Mouse (Mus musculus) hindbrain, postnatal 0 days (tissue): ENCODE results near the gene Cd68. TPM values are rescaled to one million over a fixed set of nuclear protein-coding genes. Genes with fewer than 3 reads are reported as not detected.
"Not testable (repeated sequence)": the region's sequence is repeated elsewhere in the genome, so short reads cannot be mapped to it uniquely, and the experiment has no call there.

Source experiments
- ATAC-seq: fragments of 200-750 bp; cut with Nextera tagmentation; 2 replicates; pipeline ENCODE4 v1.8.0; 2017; ENCODE audit warnings: mild to moderate bottlenecking, moderate TSS enrichment, moderate library complexity
- DNase-seq: peaks from one replicate; pipeline ENCODE4 v3.0.0-alpha.2; 2015; ENCODE audit warnings: low spot score
- H3K27ac ChIP-seq: fragments of 300-500 bp; sonication (generic); 2 replicates; pipeline ENCODE4 v1.5.1; 2014; ENCODE audit warnings: mild to moderate bottlenecking
- H3K27me3 ChIP-seq: fragments of 300-500 bp; sonication (generic); 2 replicates; pipeline ENCODE4 v1.6.1; 2014; ENCODE audit warnings: low read length, mixed read lengths; ENCODE audit not compliant: insufficient read depth
- H3K36me3 ChIP-seq: fragments of 300-500 bp; sonication (generic); 2 replicates; pipeline ENCODE4 v1.6.1; 2014; ENCODE audit warnings: low read length, mixed read lengths; ENCODE audit not compliant: insufficient read depth
- H3K4me1 ChIP-seq: fragments of 300-500 bp; sonication (generic); 2 replicates; pipeline ENCODE4 v1.6.1; 2014; ENCODE audit warnings: antibody characterized with exemption, low read length, mixed read lengths; ENCODE audit not compliant: insufficient read depth
- H3K4me2 ChIP-seq: fragments of 300-500 bp; sonication (generic); 2 replicates; pipeline ENCODE4 v1.6.1; 2014; ENCODE audit warnings: low read depth, mild to moderate bottlenecking, low read length, moderate library complexity, mixed read lengths
- H3K4me3 ChIP-seq: fragments of 300-500 bp; sonication (generic); 2 replicates; pipeline ENCODE4 v1.5.1; 2014; ENCODE audit warnings: low read length
- H3K9ac ChIP-seq: fragments of 300-500 bp; sonication (generic); replicated peaks from 2 replicates; pipeline ENCODE4 v1.6.1; 2014; ENCODE audit warnings: mild to moderate bottlenecking, low read length, moderate library complexity, mixed read lengths
- H3K9me3 ChIP-seq: fragments of 300-500 bp; sonication (generic); 2 replicates; pipeline ENCODE4 v1.6.1; 2016; ENCODE audit warnings: low read length, mixed read lengths
- CTCF ChIP-seq: IDR thresholded peaks from 2 replicates; pipeline ENCODE4 v1.5.1; 2016; ENCODE audit warnings: antibody characterized with exemption, control low read depth, low read depth
- WGBS: fragments of 180-500 bp; shearing (Covaris S2); extraction: QIAGEN DNeasy Blood & Tissue Kit; methylation state at CpG from one replicate; pipeline ENCODE4 v1.1.7; 2014; 5-methylcytosine and 5-hydroxymethylcytosine counted together
- polyA plus RNA-seq: library from polyadenylated mRNA; unstranded; fragments of >200 nt; fragmentation: Nextera tagmentation; extraction: Ambion mirVana; gene quantifications from 2 replicates; pipeline ENCODE4 v1.2.1, GENCODE M21; 2015
- total RNA-seq: library from RNA; depleted of rRNA; stranded (reverse); fragments of >200 nt; gene quantifications from 2 replicates; pipeline ENCODE4 v1.2.3, GENCODE M21; 2014

Gene Cd68
- total and polyA plus RNA-seq, 2 experiments from 2014 or later: 6.0 to 12.0 TPM

DNA sequence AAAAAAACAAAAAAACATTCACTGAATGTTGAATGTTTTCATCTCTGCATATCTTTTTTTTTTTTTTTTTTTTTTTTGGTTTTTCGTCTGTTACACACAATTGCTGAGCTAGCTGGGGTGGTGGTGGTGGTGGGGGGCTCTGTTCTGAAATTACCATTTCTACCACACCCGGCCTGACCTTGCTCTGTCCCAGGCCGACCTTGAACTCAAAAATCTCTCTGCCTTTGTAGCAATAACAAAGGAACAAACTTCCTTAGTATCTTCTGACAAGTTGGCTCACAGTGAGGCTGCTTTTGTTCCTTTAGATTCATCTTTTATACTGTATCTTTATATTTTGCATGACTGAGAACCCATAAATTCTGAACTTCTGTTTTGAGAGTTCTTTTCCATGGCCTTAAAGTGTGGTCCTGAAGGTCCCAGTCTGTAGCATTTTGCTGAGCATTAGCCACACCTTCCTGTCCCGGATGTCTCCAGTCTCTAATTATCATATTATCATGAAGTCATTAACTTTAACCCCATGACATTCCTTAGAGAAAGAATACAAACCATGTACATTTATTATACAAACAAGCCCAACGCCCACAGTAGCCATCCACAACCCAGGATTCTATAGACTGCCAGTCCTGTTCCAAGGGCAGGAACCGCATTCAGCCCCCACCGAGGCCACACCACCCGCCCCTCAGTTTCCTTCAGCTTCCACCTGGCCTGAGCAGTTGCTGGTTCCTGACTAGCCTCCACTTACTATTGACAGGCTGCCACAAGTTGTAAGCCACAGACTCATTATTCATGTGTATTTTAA, 38.1 kb upstream of the Cd68 start:
- DNase-seq (no peak), ATAC-seq (no peak)
- no peak overlapping the region for H3K4me3 ChIP-seq
- 59% methylated on average over 8 of the region's 8 CpGs for WGBS
- no peak overlapping the region for H3K27ac ChIP-seq
- no peak overlapping the region for H3K9ac ChIP-seq
- TF ChIP-seq CTCF: no peak
- H3K4me1 ChIP-seq: 0 out of 2 replicates have a peak, but pooled peaks cover 5% of the 10 kb centered on the region
- no peaks in the 10 kb centered on the region for H3K9me3 ChIP-seq
- H3K27me3 ChIP-seq: no peaks in the 10 kb centered on the region
- H3K36me3 ChIP-seq: no peaks in the 10 kb centered on the region
- H3K4me2 ChIP-seq: no peak overlapping the region

GRCm38 (mm10) chr11:69703381-69703780, 37.4 kb upstream of the Cd68 start:
- H3K9me3 ChIP-seq, ATAC-seq, H3K4me2 ChIP-seq, H3K4me3 ChIP-seq, H3K4me1 ChIP-seq, H3K27me3 ChIP-seq, H3K9ac ChIP-seq, H3K36me3 ChIP-seq, DNase-seq, H3K27ac ChIP-seq: not testable (repeated sequence)
- 67% methylated on average over 2 of the region's 3 CpGs for WGBS

GRCm38 (mm10) chr11:69702886-69703285, 36.9 kb upstream of the Cd68 start:
- not testable (repeated sequence) for ATAC-seq

DNA sequence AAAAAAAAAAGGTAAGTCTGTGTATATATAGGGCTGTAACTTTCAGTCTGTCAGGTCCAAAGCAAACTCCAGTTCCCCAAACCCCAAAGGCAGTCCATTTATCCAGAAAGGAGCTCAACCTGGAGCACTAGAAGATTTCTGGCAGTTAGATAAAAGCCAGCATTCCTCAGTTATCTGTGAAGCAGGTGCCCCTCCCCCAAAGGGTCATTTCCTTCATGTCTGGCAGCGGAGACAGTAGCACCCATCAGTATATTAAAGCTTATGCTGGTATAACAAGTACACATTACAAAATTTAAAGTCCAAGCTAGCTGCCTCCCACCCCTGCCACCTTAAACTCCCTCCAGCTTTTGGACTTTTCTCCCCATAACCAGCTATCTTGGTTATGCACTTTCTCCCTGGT, 33.6 kb upstream of the Cd68 start:
- no peak for TF ChIP-seq CTCF
- Histone ChIP-seq H3K27me3 (no peaks in the 10 kb centered on the region), H3K4me1 (no peaks in the 10 kb centered on the region; the same call in 1 of the 2 replicates), H3K36me3 (no peaks in the 10 kb centered on the region), H3K27ac (no peak overlapping the region), H3K9ac (no peak overlapping the region), H3K4me3 (no peak overlapping the region), H3K4me2 (no peak overlapping the region), H3K9me3 (no peaks in the 10 kb centered on the region)
- 86% methylated on average over 1 of the region's 1 CpGs for WGBS
- DNase-seq (no peak), ATAC-seq (no peak)

More at GRCm38 (mm10) chr11:69702886-69703285, 36.9 kb upstream of the Cd68 start:
- H3K27me3 ChIP-seq, H3K27ac ChIP-seq, H3K36me3 ChIP-seq, H3K9ac ChIP-seq, H3K9me3 ChIP-seq, H3K4me1 ChIP-seq, H3K4me3 ChIP-seq, DNase-seq, H3K4me2 ChIP-seq: not testable (repeated sequence)
- 97% methylated on average over 10 of the region's 10 CpGs for WGBS

- Histone ChIP-seq H3K9ac (no peak overlapping the region), H3K4me3 (no peak overlapping the region), H3K9me3 (no peaks in the 10 kb centered on the region), H3K4me2 (no peak overlapping the region), H3K4me1 (no peaks in the 10 kb centered on the region; the same call in 1 of the 2 replicates), H3K27ac (no peak overlapping the region), H3K36me3 (no peaks in the 10 kb centered on the region), H3K27me3 (no peaks in the 10 kb centered on the region)
- DNase-seq (no peak), ATAC-seq (no peak)
- 68% methylated on average over 5 of the region's 5 CpGs for WGBS
- TF ChIP-seq CTCF: peak; percentile 27; the same call in 1 of the 2 replicates
These were observed 32.6 kb upstream of the Cd68 start for GRCm38 (mm10) chr11:69698574-69698973.

- ATAC-seq (no peak), DNase-seq (no peak)
- Histone ChIP-seq H3K4me2 (no peak overlapping the region), H3K9ac (no peak overlapping the region), H3K36me3 (no peaks in the 10 kb centered on the region), H3K4me3 (no peak overlapping the region), H3K27ac (no peak overlapping the region), H3K4me1 (no peaks in the 10 kb centered on the region; the same call in 1 of the 2 replicates), H3K9me3 (no peaks in the 10 kb centered on the region), H3K27me3 (no peaks in the 10 kb centered on the region)
- no peak for TF ChIP-seq CTCF
- 87% methylated on average over 3 of the region's 3 CpGs for WGBS
These were observed 31.4 kb upstream of the Cd68 start for GRCm38 (mm10) chr11:69697396-69697795.
